Mouse (Mus musculus): ENCODE measurements around the gene Dnah2. TPM values are rescaled to one million over a fixed set of nuclear protein-coding genes. Genes with fewer than 3 reads are reported as not detected.
A peak's percentile ranks its signal among the peaks of the same experiment; 100 is the strongest.
"Not testable (repeated sequence)": the region's sequence is repeated elsewhere in the genome, so short reads cannot be mapped to it uniquely, and the experiment has no call there.

Gene Dnah2
- total RNA-seq, 1 experiment from 2014 or later: not detected

DNA sequence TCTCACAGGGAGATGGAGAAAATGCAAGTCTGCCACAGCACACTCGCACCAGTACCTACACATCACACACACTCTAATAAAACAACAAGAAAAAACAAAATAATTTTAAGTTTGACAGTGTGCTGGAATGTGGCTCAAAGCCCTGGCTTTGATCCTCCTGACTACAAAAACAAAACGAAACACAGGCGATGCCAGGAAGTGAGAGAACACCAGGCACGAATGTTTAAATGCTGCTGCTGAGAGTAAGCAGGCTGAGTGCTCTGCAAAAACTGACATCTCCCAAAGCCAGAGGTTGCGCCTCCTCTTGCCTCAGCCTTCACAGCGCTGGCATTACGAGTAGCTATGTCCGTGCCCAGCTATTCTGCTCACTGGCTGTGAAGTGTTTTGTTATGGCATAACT is 16.2 kb upstream of the Dnah2 start:
- no peak for ATAC-seq (replicated peaks; ENCODE audit: low read depth, poor library complexity, severe bottlenecking)

DNA sequence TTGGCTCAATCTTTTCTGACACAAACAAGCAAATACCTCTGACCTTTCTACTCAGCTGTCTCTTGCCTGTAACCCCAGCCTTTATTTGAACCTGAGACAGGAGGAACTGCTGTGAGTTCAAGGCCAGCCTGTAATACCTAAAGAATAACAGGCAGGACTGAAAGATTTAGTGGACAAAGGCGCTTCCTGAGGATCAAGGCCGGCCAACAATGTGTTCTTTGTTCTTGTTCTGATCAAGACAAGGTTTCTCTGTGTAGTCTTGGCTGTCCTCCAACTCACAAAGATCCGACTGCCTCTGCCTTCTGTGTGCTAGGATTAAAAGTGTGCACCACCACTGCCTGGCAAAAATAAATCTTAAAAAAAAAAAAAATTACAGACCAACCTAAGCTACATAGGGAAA is 15.5 kb upstream of the Dnah2 start:
- ATAC-seq (replicated peaks; ENCODE audit: low read depth, poor library complexity, severe bottlenecking): no peak

DNA sequence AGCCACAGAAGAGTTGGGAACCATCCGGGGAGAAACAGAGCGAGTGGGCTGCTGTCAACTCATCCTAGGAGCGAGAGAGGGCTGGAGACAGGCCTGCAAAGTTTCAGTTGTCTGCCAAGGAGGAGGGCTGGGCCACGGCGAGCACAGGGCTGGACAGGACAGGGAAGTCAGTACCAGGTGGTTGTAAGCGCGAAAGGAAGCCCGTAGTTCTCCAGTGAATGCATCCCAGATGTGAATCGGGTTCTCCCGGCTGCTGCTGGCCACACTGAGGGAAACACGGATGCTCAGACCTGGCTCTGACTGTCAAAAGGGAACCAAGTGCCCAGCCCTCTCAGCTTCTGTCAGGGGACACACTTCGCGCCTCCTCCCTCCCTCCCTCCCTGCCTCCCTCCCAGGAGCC is 14.5 kb upstream of the Dnah2 start:
- no peak for ATAC-seq (replicated peaks; ENCODE audit: low read depth, poor library complexity, severe bottlenecking)

DNA sequence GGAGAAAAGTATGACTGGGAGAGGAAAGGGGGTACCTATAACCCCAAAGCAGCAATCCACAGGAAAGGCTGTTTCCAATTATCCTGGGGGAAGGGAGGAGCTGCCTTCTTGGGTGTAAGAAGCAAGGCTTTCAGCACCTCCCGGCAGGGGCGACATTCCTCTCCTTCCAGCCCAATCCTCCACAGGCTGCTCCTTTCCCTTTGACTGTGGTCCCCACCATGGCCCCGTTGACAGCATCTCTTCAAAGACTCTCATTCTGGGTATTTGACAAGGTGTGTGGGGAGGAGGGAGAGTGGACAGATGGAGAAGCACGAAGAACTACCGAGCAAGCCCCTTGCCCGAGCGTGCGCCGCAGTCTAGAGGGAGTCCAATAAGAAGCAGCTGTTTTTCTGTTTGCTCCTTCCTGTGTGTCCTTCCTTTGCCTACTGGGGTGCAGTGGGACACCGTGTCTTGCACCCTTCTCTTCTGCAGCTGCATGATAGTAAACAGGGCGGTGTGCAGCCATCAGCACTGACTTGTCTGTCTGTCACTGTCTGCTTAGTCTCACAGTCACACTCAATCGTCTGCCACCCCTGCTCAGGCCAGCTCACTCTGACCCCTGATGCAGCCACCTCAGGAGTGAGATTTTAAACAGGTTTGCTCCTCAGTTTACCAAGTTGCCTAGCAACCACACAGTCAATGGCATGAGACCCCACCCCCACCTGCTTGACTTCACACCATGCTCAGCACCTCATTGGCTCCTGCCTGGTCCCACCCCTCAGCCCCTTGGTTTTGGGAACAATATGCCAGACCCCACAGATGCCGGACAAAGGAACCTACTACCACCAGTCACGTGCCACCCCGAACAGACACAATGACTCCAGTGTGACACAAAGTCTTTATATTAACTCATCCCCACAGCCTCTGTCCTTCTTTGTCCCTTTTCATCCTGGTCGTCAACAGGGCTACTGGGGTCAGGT is 12.3 kb upstream of the Dnah2 start:
- no peak for ATAC-seq (replicated peaks; ENCODE audit: low read depth, poor library complexity, severe bottlenecking)

DNA sequence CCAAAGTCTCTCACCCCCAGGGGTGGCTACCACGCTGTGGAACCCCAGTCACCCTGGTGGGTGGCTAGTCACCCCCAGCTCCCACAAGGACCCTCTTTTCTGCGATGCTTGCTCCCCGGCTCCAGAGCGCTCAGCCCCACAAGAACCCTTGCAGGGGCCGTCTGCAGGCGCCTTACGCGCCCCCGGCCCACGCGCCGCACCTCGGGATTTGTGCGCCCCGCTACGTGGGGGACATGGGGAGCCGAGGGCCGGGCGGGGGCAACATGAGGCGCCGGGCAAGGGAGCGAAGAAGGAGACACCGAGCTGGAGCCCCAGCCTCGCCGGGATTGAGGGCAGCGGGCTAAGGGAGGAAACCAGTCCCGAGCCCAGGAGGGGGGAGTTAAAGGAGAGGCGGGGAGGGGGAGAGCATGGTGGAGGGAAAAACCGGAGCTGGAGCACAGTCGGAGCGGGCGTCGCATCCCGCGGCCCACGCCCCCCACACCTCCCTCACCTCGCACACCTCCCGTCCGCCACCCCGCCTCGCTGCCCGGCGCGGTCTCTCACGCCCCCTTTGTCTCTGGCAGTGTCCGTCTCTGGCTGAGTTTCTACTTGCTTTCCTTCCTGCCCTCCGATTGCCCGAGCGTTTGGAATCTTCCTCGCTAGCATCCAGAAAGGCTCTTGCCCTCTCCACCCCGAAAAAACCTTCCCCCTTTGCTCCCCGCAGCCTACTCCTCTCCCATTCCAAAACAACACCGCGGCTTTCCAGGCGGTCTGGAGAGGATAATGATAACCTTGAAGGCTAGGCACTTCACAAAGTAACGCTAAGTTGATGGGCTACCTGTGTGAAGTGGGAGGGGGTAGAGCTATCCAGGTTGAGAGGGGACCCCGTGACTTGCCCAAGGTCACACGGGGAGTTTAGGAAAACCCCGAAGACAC is 11.2 kb upstream of the Dnah2 start, which contains the start of gene Efnb3:
TSS of gene Efnb3 (minus strand) at position 355 of the 915 bp plus-strand sequence.
- 0 out of 2 replicates have a peak, but pooled peaks have one; percentile 10 for ATAC-seq (replicated peaks; ENCODE audit: low read depth, poor library complexity, severe bottlenecking)

DNA sequence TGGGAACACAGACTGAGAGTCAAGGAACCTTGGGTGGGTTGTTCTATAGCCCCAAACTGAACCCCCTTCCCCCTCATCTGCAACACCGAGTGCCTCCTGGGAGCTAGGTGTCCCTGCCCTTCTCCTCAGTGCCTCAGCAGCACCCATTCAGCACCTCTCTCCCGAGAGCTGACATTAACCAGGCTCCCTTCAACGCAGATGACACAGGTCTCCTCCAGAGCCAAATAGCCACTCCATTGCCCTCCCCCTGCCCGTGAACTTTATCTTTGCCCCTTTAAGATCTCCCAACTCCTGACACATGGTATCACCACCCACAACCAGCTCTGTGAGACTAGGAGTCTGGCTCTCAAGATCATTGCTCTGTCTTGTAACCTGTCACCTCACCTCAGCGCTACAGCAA is 10.3 kb upstream of the Dnah2 start:
- no peak for ATAC-seq (replicated peaks; ENCODE audit: low read depth, poor library complexity, severe bottlenecking)

DNA sequence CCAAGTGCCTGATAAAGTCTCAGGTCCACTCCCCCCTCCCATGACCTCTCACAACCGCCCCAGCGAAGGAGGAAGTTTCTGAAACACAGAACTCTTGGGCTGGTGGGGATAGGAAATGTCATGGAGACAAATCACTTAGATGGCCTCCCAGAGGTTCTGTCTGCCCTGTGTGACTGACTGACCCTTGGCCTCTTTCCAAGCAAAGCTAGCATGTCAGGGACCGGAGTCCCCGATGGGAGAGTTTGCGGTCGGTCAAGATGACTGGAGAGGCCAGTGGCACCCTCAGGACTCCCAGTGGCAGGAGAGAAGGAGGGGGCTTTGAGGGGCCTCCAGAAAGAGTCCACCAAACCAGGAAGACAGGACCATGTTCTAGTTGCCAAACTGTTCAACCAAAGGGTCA is 9.8 kb upstream of the Dnah2 start:
- ATAC-seq (replicated peaks; ENCODE audit: low read depth, poor library complexity, severe bottlenecking): peak; percentile 48

DNA sequence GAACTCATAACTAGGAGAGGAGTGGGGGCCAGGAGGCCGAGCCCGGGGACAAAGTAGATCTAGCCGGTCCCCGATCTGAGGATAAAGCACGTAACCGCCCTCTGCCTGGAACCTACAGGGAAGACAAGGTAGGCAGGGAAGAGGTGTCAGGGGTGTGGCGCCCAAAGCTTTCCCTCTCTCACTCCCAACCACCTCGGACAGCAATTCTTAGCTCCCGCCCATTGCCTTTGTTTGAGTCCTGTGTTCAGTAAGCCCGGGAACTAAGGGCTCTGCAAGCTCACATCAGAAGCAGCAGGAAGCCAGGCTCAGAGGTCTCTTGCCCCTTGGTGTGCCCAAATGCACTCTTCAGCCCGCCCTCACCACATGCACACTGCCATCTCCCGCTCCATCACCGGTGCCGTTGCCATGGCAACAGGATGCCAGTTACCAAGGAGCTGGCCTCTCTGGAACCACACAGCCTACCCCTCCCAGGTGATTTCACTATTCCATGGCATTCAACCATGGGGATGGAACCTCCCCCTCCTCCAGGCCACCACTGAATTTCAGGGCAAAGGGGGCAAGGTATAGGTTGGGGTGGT is 8.6 kb upstream of the Dnah2 start:
- no peak for ATAC-seq (replicated peaks; ENCODE audit: low read depth, poor library complexity, severe bottlenecking)

DNA sequence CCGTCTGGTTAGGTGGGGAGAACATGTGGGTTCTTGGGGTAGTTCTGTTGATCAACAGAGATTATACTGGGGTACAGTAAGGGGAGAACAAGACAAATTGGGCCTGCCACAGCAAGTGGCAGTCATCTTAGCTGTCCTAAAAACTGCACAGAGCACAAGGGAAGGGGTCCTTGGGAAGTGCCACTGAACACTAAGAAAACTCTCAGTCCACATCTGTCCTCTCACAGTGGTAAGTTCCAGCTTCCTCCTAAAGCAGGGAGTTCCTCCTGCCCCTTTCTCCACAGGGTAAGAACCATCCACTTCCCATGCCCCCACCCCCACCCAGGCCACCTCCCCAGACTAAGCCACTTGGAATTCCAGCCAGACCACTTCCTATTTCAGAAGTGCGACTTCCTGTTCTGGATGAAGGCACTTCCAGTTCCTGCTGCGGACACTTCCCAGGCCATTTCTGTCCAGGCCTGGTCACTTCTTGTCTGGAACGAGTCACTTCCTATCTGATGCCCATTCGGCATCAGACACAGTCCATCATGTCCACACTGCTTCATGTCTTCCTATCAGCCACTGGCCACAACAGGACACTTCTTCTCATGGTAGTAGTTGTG is 5.7 kb upstream of the Dnah2 start:
- no peak for ATAC-seq (replicated peaks; ENCODE audit: low read depth, poor library complexity, severe bottlenecking)

DNA sequence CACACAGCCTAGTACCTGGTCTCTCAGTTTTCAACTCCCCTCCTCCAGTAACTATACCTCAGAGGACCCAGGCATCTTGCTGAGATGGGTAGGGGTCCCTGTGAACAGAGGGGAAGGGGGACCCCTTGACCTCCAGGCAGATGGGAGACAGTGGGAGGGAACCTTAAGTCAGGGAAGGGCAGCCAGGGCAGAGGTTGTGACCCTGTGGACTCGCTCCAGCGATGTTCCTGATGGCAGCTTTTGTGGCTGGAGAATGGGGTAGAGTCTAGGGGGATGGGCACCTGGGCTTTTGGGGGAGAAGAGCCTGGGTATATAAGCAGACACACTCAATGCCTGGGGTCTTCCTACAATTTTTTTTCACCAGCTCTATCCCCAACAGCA is 4.4 kb upstream of the Dnah2 start:
- ATAC-seq (replicated peaks; ENCODE audit: low read depth, poor library complexity, severe bottlenecking): no peak

DNA sequence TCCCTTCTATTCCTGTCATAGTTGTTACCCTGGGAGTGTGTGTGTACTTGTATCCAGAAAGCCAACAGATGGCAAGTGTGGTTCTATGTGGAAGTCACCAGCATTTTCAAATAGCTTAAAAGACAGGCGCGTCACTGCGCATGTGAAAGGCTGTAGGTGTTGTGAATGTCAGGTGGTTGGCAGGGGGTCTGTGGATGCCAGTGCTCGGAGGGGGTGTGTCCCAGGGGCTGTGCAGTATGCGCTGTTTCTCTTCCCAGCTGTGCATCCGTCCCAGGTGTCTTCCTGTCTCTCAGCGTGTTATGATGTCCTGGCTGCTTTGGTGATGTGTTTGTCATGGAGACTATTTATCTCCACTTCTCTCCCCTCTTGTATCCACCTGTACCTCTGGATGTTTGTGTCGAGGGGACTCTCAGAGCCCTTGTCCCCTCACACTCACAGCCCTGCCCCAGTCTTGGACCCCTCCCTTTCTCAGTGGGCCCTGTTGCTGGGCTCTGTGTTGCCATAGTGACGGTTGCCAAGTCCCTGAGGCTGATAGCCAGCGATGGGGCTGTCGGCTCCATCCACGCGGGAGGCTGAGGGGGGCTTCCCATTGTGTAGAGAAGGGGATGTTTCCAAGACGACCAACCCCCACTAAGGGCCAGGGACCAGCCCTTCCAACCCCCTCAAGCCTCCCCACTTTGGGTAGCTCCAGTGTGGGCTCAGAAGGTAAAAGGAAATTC is 3.9 kb upstream of the Dnah2 start:
- no peak for ATAC-seq (replicated peaks; ENCODE audit: low read depth, poor library complexity, severe bottlenecking)

DNA sequence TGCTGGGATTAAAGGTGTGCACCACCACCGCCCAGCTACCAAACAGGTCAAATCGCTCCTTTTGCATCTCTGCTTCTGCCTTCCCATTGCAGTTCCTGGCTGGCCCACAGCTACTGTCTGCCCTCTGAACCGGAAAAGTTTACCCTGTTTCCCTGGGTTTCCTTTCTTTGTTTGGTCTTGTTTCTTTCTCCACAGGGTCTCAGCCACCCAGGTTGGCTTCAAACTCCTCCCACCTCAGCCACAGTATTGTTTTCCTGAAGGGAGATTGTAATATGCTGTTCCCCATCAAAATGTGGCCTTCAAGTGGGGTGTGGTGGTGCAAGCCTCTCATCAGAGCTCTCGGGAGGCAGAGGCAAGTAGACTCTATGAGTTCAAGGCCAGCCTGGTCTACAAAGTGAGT is 2.4 kb upstream of the Dnah2 start:
- ATAC-seq (replicated peaks; ENCODE audit: low read depth, poor library complexity, severe bottlenecking): no peak

DNA sequence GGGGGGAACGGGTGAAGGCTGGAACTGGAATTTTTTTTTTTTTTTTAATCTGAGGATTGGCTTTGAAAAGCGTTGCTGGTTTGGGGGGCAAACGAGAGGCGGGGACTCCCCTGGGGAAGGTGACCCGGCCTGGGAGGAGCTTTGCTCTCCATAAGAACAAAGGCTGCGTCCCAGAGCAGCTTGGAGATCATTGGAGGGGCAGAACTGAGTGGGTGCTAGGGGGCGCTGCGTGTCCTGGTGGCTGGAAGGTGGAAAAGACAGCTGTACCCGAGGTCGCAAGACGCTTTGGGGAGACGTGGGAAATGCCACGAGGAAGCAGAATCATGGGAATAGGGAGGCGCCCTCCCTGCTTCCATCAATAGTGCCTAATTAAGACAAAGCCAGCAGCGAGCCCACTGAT is 1.8 kb downstream of the Dnah2 start:
- no peak for ATAC-seq (replicated peaks; ENCODE audit: low read depth, poor library complexity, severe bottlenecking)

DNA sequence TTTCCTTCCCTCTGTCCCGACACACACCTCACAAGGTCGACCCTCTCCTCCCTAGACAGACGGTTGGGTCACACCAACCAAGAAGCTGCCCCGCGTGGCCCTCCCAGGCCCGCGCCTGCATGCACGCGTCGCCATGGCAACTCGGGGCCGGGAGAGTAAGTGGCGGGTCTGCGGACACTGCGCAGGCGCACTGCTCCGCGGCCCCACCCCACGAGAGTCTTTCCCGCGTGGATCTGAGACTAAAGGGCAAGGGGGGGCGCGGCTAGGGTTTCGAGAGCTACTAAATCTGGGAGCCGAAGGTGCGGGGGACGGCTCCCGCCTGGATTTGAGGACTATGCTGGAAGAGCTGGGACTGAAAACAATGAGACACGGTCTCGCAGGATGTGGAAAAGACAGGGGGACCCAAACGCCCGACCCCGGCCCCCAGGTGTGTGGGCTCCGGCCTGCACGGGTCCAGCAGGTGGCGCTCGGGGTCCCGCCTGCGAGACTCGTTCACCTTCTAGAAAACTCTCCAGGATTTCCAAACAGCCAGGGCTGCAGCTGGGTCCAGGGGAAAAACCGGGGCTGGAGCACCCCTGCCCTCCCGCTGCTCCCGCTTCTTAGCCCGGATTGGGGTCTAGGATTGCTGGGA is 2.4 kb downstream of the Dnah2 start:
- ATAC-seq (replicated peaks; ENCODE audit: low read depth, poor library complexity, severe bottlenecking): peak; percentile 55

DNA sequence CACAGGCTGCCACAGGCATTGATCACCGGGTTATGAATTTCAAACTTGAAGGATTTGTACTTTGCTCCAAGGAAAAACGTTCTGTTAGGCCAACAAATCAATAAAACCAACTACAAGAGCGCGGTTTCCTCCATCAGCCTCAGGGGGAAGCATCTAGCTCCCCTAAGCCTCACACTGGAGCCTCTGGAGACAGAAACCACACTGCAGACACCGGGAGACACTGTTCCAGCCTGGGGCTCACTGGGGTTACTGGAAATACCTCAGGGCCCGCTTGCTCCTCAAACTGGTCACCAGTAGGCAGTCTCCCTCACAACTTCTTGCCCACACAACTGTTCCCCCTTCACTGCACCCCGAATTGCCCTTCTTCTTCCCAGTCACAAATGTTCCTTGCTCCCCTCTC is 3.0 kb downstream of the Dnah2 start:
- peak; percentile 17; the same call in 1 of the 2 replicates for ATAC-seq (replicated peaks; ENCODE audit: low read depth, poor library complexity, severe bottlenecking)

DNA sequence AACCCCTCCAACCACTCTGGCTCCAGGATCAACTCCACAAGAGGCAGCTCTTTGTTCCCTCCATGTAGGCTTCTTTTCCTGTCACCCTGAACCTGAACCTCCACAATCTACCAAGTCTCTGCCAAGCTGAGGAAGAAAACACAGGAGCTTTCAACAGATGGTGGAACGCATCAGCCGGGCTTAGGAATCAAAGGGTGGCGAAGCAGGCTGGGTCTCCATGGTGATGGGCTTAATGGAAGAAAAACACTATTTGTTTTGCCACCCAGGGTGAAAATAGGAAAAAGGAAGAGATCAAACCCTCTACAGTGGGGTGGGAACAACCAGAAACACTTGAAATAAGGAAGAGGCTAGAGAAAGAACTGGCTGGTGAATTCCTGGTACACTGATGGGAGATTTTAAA is 5.3 kb downstream of the Dnah2 start:
- ATAC-seq (replicated peaks; ENCODE audit: low read depth, poor library complexity, severe bottlenecking): no peak

DNA sequence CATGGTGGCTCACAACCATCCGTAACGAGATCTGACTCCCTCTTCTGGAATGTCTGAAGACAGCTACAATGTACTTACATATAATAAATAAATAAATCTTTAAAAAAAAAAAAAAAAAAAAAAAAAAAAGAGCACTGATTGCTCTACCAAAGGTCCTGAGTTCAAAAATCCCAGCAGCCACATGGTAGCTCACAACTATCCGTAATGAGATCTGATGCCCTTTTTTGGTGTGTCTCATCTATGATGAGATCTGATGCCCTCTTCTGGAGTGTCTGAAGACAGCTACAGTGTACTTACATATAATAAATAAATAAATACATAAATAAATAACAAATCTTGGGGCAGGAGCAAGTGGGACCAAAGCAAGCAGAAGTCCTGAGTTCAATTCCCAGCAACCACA is 7.2 kb downstream of the Dnah2 start:
- not testable (repeated sequence) for ATAC-seq (replicated peaks; ENCODE audit: low read depth, poor library complexity, severe bottlenecking)

DNA sequence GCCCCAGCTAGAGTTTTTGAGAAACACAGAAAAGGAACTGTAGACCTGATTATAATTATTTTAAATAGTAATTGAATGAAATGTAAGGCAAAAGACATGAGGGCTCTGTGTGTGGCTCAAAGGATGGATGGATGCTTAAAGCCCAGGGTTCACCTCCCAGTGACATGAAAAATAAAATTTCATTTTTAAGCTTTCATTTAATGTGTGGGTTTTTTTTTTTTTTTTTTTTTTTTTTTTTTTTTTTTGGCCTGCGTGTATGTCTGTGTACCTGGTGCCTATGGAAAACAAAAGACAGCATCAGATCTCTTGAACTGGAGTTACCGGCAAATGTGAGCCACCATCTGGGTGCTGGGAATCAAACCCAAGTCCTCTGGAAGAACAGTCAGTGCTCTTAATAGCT is 8.2 kb downstream of the Dnah2 start:
- ATAC-seq (replicated peaks; ENCODE audit: low read depth, poor library complexity, severe bottlenecking): no peak

DNA sequence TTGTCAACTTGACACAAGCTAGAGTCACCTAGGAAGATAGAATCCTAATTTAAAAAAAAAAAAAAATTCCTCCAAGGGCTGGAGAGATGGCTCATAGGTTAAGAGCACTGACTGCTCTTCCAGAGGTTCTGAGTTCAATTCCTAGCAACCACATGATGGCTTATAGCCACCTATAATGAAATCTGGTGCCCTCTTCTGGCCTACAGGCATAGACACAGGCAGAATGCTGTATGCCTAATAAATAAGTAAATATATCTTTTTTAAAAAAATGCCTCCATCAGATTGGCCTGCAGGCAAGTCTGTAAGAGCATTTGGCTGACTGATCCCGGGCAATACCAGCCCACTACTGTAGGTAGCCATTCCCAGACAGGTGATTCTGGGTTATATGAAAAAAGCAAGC is 13.9 kb downstream of the Dnah2 start:
- no peak for ATAC-seq (replicated peaks; ENCODE audit: low read depth, poor library complexity, severe bottlenecking)
